Mouse (Mus musculus) intestine, embryonic 16.5 days (tissue): ENCODE measurements around the gene Psmd8. TPM values are rescaled to one million over a fixed set of nuclear protein-coding genes. Genes with fewer than 3 reads are reported as not detected.
"Not testable (repeated sequence)": the region's sequence is repeated elsewhere in the genome, so short reads cannot be mapped to it uniquely, and the experiment has no call there.

Source experiments
- ATAC-seq: fragments of 200-750 bp; cut with Nextera tagmentation; 2 replicates; pipeline ENCODE4 v1.8.0; 2017; ENCODE audit warnings: moderate TSS enrichment, moderate library complexity
- H3K27ac ChIP-seq: fragments of 300-500 bp; sonication (generic); 2 replicates; pipeline ENCODE4 v1.5.1; 2014; ENCODE audit warnings: mild to moderate bottlenecking, low read length
- H3K27me3 ChIP-seq: fragments of 300-500 bp; sonication (generic); replicated peaks from 2 replicates; pipeline ENCODE4 v1.6.1; 2014; ENCODE audit warnings: low read length, control low read depth, mixed read lengths; ENCODE audit not compliant: control insufficient read depth, insufficient read depth
- H3K36me3 ChIP-seq: fragments of 300-500 bp; sonication (generic); 2 replicates; pipeline ENCODE4 v1.6.1; 2014; ENCODE audit warnings: low read length, control low read depth; ENCODE audit not compliant: control insufficient read depth, insufficient read depth
- H3K4me1 ChIP-seq: fragments of 300-500 bp; sonication (generic); 2 replicates; pipeline ENCODE4 v1.6.1; 2014; ENCODE audit warnings: low read length, control low read depth, mixed read lengths; ENCODE audit not compliant: control insufficient read depth, insufficient read depth
- H3K4me2 ChIP-seq: fragments of 300-500 bp; sonication (generic); 2 replicates; pipeline ENCODE4 v1.6.1; 2014; ENCODE audit warnings: low read depth, low read length, control low read depth
- H3K4me3 ChIP-seq: fragments of 300-500 bp; sonication (generic); 2 replicates; pipeline ENCODE4 v1.5.1; 2014; ENCODE audit warnings: mild to moderate bottlenecking, low read length
- H3K9ac ChIP-seq: fragments of 300-500 bp; sonication (generic); 2 replicates; pipeline ENCODE4 v1.6.1; 2014; ENCODE audit warnings: low read depth, low read length
- H3K9me3 ChIP-seq: fragments of 300-500 bp; sonication (generic); 2 replicates; pipeline ENCODE4 v1.6.1; 2016; ENCODE audit warnings: low read length, control low read depth; ENCODE audit not compliant: control insufficient read depth
- WGBS: fragments of 180-500 bp; shearing (Covaris S2); extraction: QIAGEN DNeasy Blood & Tissue Kit; methylation state at CpG from one replicate; pipeline ENCODE4 v1.1.7; 2014; 5-methylcytosine and 5-hydroxymethylcytosine counted together
- polyA plus RNA-seq: library from polyadenylated mRNA; unstranded; fragments of >200 nt; fragmentation: Nextera tagmentation; extraction: Ambion mirVana; gene quantifications from 2 replicates; pipeline ENCODE4 v1.2.1, GENCODE M21; 2015

Gene Psmd8
- polyA plus RNA-seq, 1 experiment from 2014 or later: 241 TPM

- ATAC-seq: peak; percentile 86
- no peak overlapping the region for H3K4me3 ChIP-seq
These were observed 33.7 kb downstream of the Psmd8 start for GRCm38 (mm10) chr7:29146625-29147367.

GRCm38 (mm10) chr7:29144006-29144405 lies 36.5 kb downstream of the Psmd8 start:
- ATAC-seq: no peak
- H3K27me3 ChIP-seq: no peaks in the 10 kb centered on the region

More at GRCm38 (mm10) chr7:29146625-29147367, 33.7 kb downstream of the Psmd8 start:
- Histone ChIP-seq H3K36me3 (no peaks in the 10 kb centered on the region), H3K4me1 (no peaks in the 10 kb centered on the region), H3K27ac (no peak overlapping the region), H3K9me3 (no peaks in the 10 kb centered on the region), H3K9ac (no peak overlapping the region), H3K4me2 (no peak overlapping the region), H3K27me3 (no peaks in the 10 kb centered on the region)
- whole genome bisulfite sequencing: 63% methylated on average over 7 of the region's 7 CpGs

GRCm38 (mm10) chr7:29141416-29141815 lies 39.1 kb downstream of the Psmd8 start:
- ATAC-seq: no peak
- no peak overlapping the region for H3K4me2 ChIP-seq
- no peaks in the 10 kb centered on the region for H3K9me3 ChIP-seq
- 77% methylated on average over 8 of the region's 8 CpGs for WGBS
- no peak overlapping the region for H3K4me3 ChIP-seq
- H3K9ac ChIP-seq: no peak overlapping the region
- no peaks in the 10 kb centered on the region for H3K27me3 ChIP-seq
- H3K36me3 ChIP-seq: no peaks in the 10 kb centered on the region
- no peaks in the 10 kb centered on the region for H3K4me1 ChIP-seq
- no peak overlapping the region for H3K27ac ChIP-seq

More at GRCm38 (mm10) chr7:29144006-29144405, 36.5 kb downstream of the Psmd8 start:
- H3K9me3 ChIP-seq: no peaks in the 10 kb centered on the region
- no peaks in the 10 kb centered on the region for H3K36me3 ChIP-seq
- 88% methylated on average over 4 of the region's 4 CpGs for WGBS
- H3K27ac ChIP-seq: no peak overlapping the region
- H3K9ac ChIP-seq: no peak overlapping the region
- no peak overlapping the region for H3K4me3 ChIP-seq
- no peaks in the 10 kb centered on the region for H3K4me1 ChIP-seq
- no peak overlapping the region for H3K4me2 ChIP-seq

- ATAC-seq, H3K4me1 ChIP-seq, H3K9ac ChIP-seq, H3K9me3 ChIP-seq, H3K4me3 ChIP-seq, H3K27me3 ChIP-seq, H3K4me2 ChIP-seq, H3K36me3 ChIP-seq, H3K27ac ChIP-seq: not testable (repeated sequence)
- 89% methylated on average over 3 of the region's 4 CpGs for WGBS
These were observed 41.3 kb downstream of the Psmd8 start for GRCm38 (mm10) chr7:29139237-29139636.

- ATAC-seq: no peak
- WGBS: 37% methylated on average over 16 of the region's 16 CpGs
- Histone ChIP-seq H3K4me1 (peaks cover 3% of the 10 kb centered on the region), H3K27me3 (no peaks in the 10 kb centered on the region), H3K27ac (no peak overlapping the region), H3K4me2 (no peak overlapping the region), H3K9me3 (no peaks in the 10 kb centered on the region), H3K9ac (no peak overlapping the region), H3K36me3 (no peaks in the 10 kb centered on the region), H3K4me3 (no peak overlapping the region)
These were observed 43.1 kb downstream of the Psmd8 start for GRCm38 (mm10) chr7:29137429-29137828.

- H3K27ac ChIP-seq: no peak within 1 kb of the TSS
- no peaks in the 10 kb centered on the region for H3K9me3 ChIP-seq
- H3K4me2 ChIP-seq: peak within 1 kb of the TSS; percentile 48
- H3K36me3 ChIP-seq: no peaks in the 10 kb centered on the region
- peaks cover 3% of the 10 kb centered on the region for H3K4me1 ChIP-seq
- peak within 1 kb of the TSS; percentile 26 for H3K4me3 ChIP-seq
- 0 out of 2 replicates have a peak, but pooled peaks have one; percentile 46 for ATAC-seq
- WGBS: 3% methylated on average over 16 of the region's 20 CpGs
- H3K27me3 ChIP-seq: no peaks in the 10 kb centered on the region
- peak within 1 kb of the TSS; percentile 48 for H3K9ac ChIP-seq
These were observed 45.7 kb downstream of the Psmd8 start, which contains the start of gene Rasgrp4 for GRCm38 (mm10) chr7:29134693-29135386. Gene Rasgrp4 (plus strand): TSS chr7:29134851.

- WGBS: 5% methylated on average over 4 of the region's 4 CpGs
- Histone ChIP-seq H3K4me1 (peaks cover 3% of the 10 kb centered on the region), H3K27ac (no peak overlapping the region), H3K9me3 (no peaks in the 10 kb centered on the region), H3K36me3 (no peaks in the 10 kb centered on the region), H3K4me3 (peak overlapping the region; percentile 26; the same call in 1 of the 2 replicates), H3K4me2 (peak overlapping the region; percentile 48), H3K9ac (no peak overlapping the region; the same call in 1 of the 2 replicates), H3K27me3 (no peaks in the 10 kb centered on the region)
- ATAC-seq: no peak
These were observed 46.3 kb downstream of the Psmd8 start for GRCm38 (mm10) chr7:29134230-29134629.

GRCm38 (mm10) chr7:29128725-29129124 lies 51.8 kb downstream of the Psmd8 start:
- no peak for ATAC-seq
- WGBS: 76% methylated on average over 2 of the region's 2 CpGs
- no peaks in the 10 kb centered on the region for H3K9me3 ChIP-seq

GRCm38 (mm10) chr7:29126173-29126915 lies 54.2 kb downstream of the Psmd8 start:
- 14% methylated on average over 7 of the region's 7 CpGs for WGBS
- no peaks in the 10 kb centered on the region for H3K36me3 ChIP-seq
- peaks cover 20% of the 10 kb centered on the region for H3K4me1 ChIP-seq
- H3K4me3 ChIP-seq: no peak overlapping the region
- H3K9ac ChIP-seq: no peak overlapping the region
- peak; percentile 21; the same call in 1 of the 2 replicates for ATAC-seq
- no peak overlapping the region for H3K4me2 ChIP-seq
- H3K27ac ChIP-seq: no peak overlapping the region
- H3K9me3 ChIP-seq: no peaks in the 10 kb centered on the region
- H3K27me3 ChIP-seq: no peaks in the 10 kb centered on the region

More at GRCm38 (mm10) chr7:29128725-29129124, 51.8 kb downstream of the Psmd8 start:
- Histone ChIP-seq H3K4me3 (no peak overlapping the region), H3K36me3 (no peaks in the 10 kb centered on the region), H3K9ac (no peak overlapping the region), H3K27me3 (no peaks in the 10 kb centered on the region), H3K4me2 (no peak overlapping the region), H3K4me1 (peaks cover 16% of the 10 kb centered on the region), H3K27ac (no peak overlapping the region)
